Comparison of ENCODE assay signal across 12 mouse cellular contexts in the genomic region with DNA sequence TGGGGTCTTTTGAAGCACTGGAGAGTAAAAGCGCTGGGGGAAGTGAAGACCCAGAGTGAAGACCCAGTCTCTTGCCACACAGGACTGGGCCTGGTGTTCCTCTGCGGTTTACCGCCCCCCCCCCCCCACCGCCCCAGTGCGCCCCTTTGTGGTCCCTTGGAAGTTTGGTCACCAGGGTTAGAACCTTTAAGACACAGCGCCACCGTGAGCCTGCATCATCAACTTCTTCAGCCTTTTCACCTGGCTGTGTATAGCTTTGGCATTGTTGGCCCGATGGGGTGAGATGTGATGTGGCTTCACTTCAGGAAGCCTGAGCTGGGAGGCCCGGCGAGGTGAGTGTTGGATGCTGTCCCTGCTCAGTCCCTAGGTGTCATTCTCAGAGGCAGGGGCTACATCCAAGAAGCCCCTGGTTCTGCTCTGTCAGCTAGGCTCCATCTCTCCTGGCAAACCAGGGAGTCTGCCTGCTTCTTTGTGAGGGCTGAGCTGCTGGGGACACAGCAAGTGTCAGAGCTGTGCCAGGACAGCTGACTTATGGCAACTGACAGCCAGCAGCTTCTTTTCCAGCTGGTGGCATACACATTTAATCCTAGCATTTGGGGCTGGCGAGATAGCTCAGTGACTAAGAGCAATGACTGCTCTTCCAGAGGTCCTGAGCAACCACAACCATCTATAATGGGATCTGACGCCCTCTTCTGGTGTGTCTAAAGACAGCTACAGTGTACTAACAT. TPM values are rescaled to one million over a fixed set of nuclear protein-coding genes. Genes with fewer than 3 reads are reported as not detected.
A peak's percentile ranks its signal among the peaks of the same experiment; 100 is the strongest.
DNase-seq lines count a peak whose midpoint lies in the region; ATAC-seq and TF ChIP-seq lines count a peak whose summit lies in the region.
"Had no signal": no experiment of that assay in that cellular context is flagged by ENCODE, and none has a peak within 500 bp of the region (broad histone marks: within the 10 kb centered on the region; RNA-seq: fewer than 3 reads in every experiment).

No protein-coding gene starts in this region.

- ATAC-seq in CD4-positive, CD25-positive, alpha-beta regulatory T cell, adult 4 months: no peak
- ATAC-seq: midbrain, embryonic 15.5 days had no signal

- H3K27ac ChIP-seq in left cerebral cortex, adult 2 months: 0 out of 2 replicates have a peak overlapping the region, but pooled peaks have one; percentile 7
- H3K27ac ChIP-seq: liver, embryonic 15.5 days; midbrain, embryonic 15.5 days had no signal

- peak; percentile 26 for TF ChIP-seq CTCF in left cerebral cortex, adult 2 months (IDR thresholded peaks at IDR 0.05)

- H3K4me3 ChIP-seq in left cerebral cortex, adult 2 months: no peak overlapping the region
- H3K4me3 ChIP-seq: liver, embryonic 15.5 days; midbrain, embryonic 15.5 days had no signal

- intact Hi-C loops in left cerebral cortex, adult 2 months (cut with DNase I): loop anchor here (5.0 kb wide), 2 partner anchors 138 to 223 kb away; a partner anchor contains a TSS

- DNase-seq in CD4-positive, CD25-positive, alpha-beta regulatory T cell, adult 2 months (ENCODE audit: low read depth, low spot score): peak; percentile 58
- DNase-seq in left cerebral cortex, adult 2 months (ENCODE audit: extremely low spot score in 1 of 2, low spot score in 2 of 2): no peak
- no peak for DNase-seq in left cerebral cortex, adult 8-10 months (ENCODE audit: low spot score in 2 of 2)
- peak; percentile 34 for DNase-seq in R1 (ENCODE audit: low read depth, low spot score)
- DNase-seq in naive thymus-derived CD4-positive, alpha-beta T cell, adult 2 months (ENCODE audit: low read depth): peak; percentile 70
- DNase-seq in adrenal gland, adult (ENCODE audit: inconsistent age in 2 of 2, low spot score in 1 of 2): no peak
- no peak for DNase-seq in right cerebral cortex, postnatal 4 days
- DNase-seq: heart, postnatal 36 days; kidney, adult 9 months had no signal

RNA-seq across cellular contexts. Expression of a gene that starts 18.4 kb away (rescaled TPM):
- polyA plus RNA-seq in CD4-positive, CD25-positive, alpha-beta regulatory T cell, adult 4 months (2017; shearing (Covaris generic)): under 1 TPM in 1 of 2 experiments, not detected in 1; 0.27 TPM
- not detected for total RNA-seq in left cerebral cortex, adult 2 months (2021)
- total RNA-seq in left cerebral cortex, adult 8-10 months (2022): 1 to 10 TPM in 3 of 4 experiments, under 1 TPM in 1; 0.75 to 2.1 (median 1.2) TPM
- polyA plus RNA-seq: midbrain, embryonic 15.5 days had no signal

RNA-seq across cellular contexts. Expression of a gene that starts 20.2 kb away (rescaled TPM):
- 10 to 100 TPM in 1 of 2 experiments, 1 to 10 TPM in 1; 6.0 to 12.2 TPM for polyA plus RNA-seq in CD4-positive, CD25-positive, alpha-beta regulatory T cell, adult 4 months (2017; shearing (Covaris generic))
- total RNA-seq in left cerebral cortex, adult 2 months (2021): 1 to 10 TPM; 2.5 to 8.3 TPM
- 1 to 10 TPM; 2.0 to 4.4 (median 3.5) TPM for total RNA-seq in left cerebral cortex, adult 8-10 months (2022)

RNA-seq across cellular contexts. Expression of a gene that starts 31.9 kb away (rescaled TPM):
- not detected for polyA plus RNA-seq in CD4-positive, CD25-positive, alpha-beta regulatory T cell, adult 4 months (2017; shearing (Covaris generic))
- 100 to 1,000 TPM; 737 to 759 TPM for total RNA-seq in left cerebral cortex, adult 2 months (2021)
- total RNA-seq in left cerebral cortex, adult 8-10 months (2022): 100 to 1,000 TPM; 652 to 704 (median 680) TPM

RNA-seq across cellular contexts. Expression of a gene that starts 35.8 kb away (rescaled TPM):
- not detected for polyA plus RNA-seq in CD4-positive, CD25-positive, alpha-beta regulatory T cell, adult 4 months (2017; shearing (Covaris generic))
- 10 to 100 TPM; 28.9 to 34.1 TPM for total RNA-seq in left cerebral cortex, adult 2 months (2021)
- total RNA-seq in left cerebral cortex, adult 8-10 months (2022): 10 to 100 TPM; 35.0 to 50.6 (median 40.8) TPM
- polyA plus RNA-seq: liver, embryonic 15.5 days had no signal

RNA-seq across cellular contexts. Expression of a gene that starts 37.9 kb away (rescaled TPM):
- not detected for polyA plus RNA-seq in CD4-positive, CD25-positive, alpha-beta regulatory T cell, adult 4 months (2017; shearing (Covaris generic))
- total RNA-seq in left cerebral cortex, adult 2 months (2021): 10 to 100 TPM; 72.8 to 79.1 TPM
- total RNA-seq in left cerebral cortex, adult 8-10 months (2022): 100 to 1,000 TPM in 2 of 4 experiments, 10 to 100 TPM in 2; 57.6 to 144 (median 110) TPM

Comparison
In these comparisons a context has a peak if more than half of its experiments do, and no peak if none do; other contexts are left out.
1. DNase-seq: peak in CD4-positive, CD25-positive, alpha-beta regulatory T cell, adult 2 months (single experiment), R1 (single experiment) and naive thymus-derived CD4-positive, alpha-beta T cell, adult 2 months (single experiment); none in left cerebral cortex, adult 2 months (0 of 2), left cerebral cortex, adult 8-10 months (0 of 2), adrenal gland, adult (0 of 2) and right cerebral cortex, postnatal 4 days (single experiment).